Mouse (Mus musculus) naive thymus-derived CD4-positive, alpha-beta T cell, adult 2 months (primary cell): ENCODE measurements around the gene Muc16.

Experiments
- DNase-seq: peaks from one replicate; pipeline ENCODE4 v3.0.0-alpha.2; 2011; ENCODE audit warnings: low read depth

Gene Muc16

DNA sequence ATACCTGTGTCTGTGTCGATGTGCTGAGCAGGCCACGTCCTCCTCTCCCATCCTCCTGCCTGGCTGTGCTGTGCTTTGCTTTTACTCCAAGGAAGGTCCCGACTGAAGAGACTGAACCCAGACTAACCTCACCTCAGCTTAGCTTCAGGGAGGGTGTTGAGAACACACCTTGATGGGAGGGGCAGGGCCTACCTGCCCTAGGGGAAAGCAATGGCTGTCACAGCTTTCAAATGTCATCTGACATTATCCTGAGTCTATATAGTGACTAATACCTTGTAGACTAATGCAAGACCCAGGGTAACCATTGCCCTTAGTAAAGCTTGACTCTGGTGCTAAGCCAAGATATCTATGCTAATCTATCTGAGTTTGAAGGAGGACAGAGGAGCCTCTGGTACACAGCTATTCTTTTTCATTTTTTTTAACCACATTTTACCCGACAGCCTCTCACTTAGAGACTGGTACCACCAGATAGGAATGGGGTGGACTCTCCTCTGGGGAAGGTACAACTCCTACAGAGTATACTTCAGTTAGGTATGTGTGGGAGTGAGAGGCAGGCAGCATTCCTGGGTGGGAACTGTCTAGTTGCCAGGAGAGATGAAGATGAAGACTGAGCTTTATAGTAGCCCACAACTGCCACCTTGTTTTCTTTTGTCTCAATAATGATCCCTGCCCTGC is at the start of gene Muc16:
Muc16 (minus strand) TSS at position 51 of the 675 bp plus-strand sequence.
- no peak for DNase-seq

GRCm38 (mm10) chr9:18722712-18723099 is 48.4 kb upstream of the Muc16 start:
- no peak for DNase-seq

DNA sequence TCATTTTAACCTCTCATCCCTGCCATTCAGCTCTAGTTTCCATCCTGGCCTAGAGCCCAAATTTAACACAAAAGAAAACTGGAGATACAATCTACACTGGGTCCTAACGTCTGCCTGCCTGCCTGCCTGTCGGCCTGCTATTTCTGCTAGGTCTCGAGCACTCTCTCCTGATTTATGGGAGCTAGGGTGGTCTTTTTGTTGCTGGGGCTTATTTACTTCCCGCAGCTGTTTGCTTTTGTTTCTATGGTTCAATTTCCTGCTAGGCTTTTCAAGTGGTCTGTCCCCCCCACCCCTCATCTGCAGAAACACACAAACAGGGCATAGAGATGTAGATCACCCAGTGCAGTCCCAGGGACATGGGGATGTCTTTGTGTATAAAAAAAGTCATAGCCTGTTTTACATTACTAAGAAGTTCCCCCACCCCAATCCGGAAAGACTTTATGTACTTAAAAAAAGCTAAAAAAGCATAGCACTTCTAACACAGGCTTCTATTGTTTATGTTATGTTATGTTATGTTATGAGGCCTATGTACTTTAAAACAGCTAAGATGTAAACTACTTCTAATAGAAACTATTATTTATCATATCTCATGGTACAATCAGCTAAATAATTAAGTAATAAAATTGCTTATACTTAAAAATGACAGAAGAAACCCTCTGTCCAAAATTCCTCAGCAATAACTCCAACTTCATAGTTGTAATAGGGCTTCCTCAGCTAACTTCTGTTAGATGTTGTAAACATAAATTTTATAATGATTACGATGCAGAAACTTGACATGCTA is 47.8 kb upstream of the Muc16 start:
- no peak for DNase-seq

- no peak for DNase-seq
These were observed 46.7 kb upstream of the Muc16 start for GRCm38 (mm10) chr9:18721011-18721410.

DNA sequence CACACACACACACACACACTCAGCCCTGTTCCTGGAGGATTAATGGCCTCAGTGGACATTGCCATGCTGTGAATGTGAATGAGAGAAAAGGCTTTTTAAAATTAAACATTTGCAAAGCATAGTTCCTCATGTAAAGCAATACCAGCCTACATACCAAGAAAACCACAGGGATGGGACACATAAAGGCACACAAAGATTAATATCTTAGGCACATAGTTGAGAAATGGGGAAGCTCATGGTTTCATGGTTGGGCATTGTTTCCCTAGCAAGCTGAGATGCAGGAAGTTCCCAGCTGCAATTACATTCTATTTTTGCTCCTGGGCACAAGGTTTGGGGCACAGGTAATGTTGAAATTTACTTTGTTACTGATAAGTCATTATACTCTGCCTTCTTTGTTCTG is 31.3 kb upstream of the Muc16 start:
- DNase-seq = no peak

- no peak for DNase-seq
These were observed 76.0 kb downstream of the Muc16 start for GRCm38 (mm10) chr9:18598366-18598765.

GRCm38 (mm10) chr9:18508098-18508497 is 166.2 kb downstream of the Muc16 start:
- DNase-seq = no peak

DNA sequence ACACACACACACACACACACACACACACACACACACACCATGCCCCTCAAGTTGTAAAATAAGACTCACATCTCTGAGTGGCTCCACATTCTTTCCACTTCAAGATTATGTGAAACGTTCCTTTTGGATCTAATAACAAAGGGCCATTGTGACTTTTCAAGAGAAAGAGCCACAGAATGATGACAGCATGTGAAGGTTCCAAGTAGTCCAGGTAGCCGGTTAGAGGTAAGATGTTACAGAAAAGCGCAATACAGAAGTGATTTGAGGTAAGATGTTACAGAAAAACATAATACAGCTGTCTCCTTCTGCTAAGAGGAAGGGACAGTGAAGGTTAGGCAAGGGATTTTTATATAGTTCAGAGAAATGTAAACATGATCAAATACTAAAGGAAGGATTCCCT is 196.2 kb downstream of the Muc16 start, which contains the start of the genes Zfp558 and Mbd3l1:
Zfp558 (minus strand) TSS at position 101 of the 400 bp plus-strand sequence.
Mbd3l1 (plus strand) TSS at position 192 of the 400 bp plus-strand sequence.
- no peak for DNase-seq

- peak; percentile 81 for DNase-seq
These were observed 200.8 kb downstream of the Muc16 start for GRCm38 (mm10) chr9:18473324-18474128.

- no peak for DNase-seq
These were observed 206.3 kb downstream of the Muc16 start for GRCm38 (mm10) chr9:18468005-18468404.

DNA sequence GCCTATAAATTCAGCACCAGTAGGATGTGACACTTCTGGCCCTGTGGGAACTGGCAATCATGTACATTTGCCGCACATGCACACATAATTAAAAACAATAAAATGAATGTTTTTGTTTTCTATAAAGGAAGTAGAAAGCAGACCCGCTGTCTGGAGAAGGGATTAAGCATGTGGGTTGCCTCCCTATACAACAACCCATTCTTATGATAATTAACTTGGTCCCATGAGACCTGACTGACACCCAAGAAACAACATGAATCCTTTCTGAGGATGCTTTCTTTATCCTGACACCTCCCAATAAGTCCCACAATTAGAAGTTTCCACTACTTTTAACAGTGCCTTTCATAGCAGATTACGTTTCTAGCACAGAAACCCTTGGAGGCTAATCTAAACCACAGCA is 207.0 kb downstream of the Muc16 start:
- DNase-seq = no peak

GRCm38 (mm10) chr9:18456520-18456919 is 217.8 kb downstream of the Muc16 start:
- DNase-seq = no peak
